Mouse (Mus musculus) bone marrow macrophage, adult 2 months (primary cell): Measurements from ENCODE around the gene Gm4737. TPM values are rescaled to one million over a fixed set of nuclear protein-coding genes. Genes with fewer than 3 reads are reported as not detected.
"Not testable (repeated sequence)": the region's sequence is repeated elsewhere in the genome, so short reads cannot be mapped to it uniquely, and the experiment has no call there.

Experiments
- H3K27ac ChIP-seq: 2 replicates; pipeline ENCODE4 v1.5.1; 2012; ENCODE audit warnings: low read depth, low read length; ENCODE audit not compliant: insufficient read depth
- H3K4me1 ChIP-seq: 2 replicates; pipeline ENCODE4 v1.6.1; 2012; ENCODE audit warnings: low read length; ENCODE audit not compliant: control insufficient read depth, insufficient read depth
- H3K4me3 ChIP-seq: 2 replicates; pipeline ENCODE4 v1.5.1; 2012; ENCODE audit warnings: mild to moderate bottlenecking, low read length, moderate library complexity; ENCODE audit not compliant: insufficient read depth
- CTCF ChIP-seq: IDR thresholded peaks from 2 replicates; pipeline ENCODE4 v1.5.1; 2012; ENCODE audit warnings: low read depth, mild to moderate bottlenecking, low read length, moderate library complexity
- POLR2A ChIP-seq: IDR thresholded peaks from 2 replicates; pipeline ENCODE4 v1.6.1; 2012; ENCODE audit warnings: mild to moderate bottlenecking, low read depth, low read length, borderline replicate concordance
- polyA plus RNA-seq: library from polyadenylated mRNA; stranded (reverse); fragments of >200 nt; gene quantifications from 2 replicates; pipeline ENCODE4 v1.2.4, GENCODE M21; 2012; ENCODE audit not compliant: missing spikeins, insufficient read depth, insufficient read length

Gene Gm4737
- polyA plus RNA-seq: 18.6 and 18.8 TPM in 2 replicates

- H3K27ac ChIP-seq, H3K4me1 ChIP-seq, H3K4me3 ChIP-seq: not testable (repeated sequence)
Measured at GRCm38 (mm10) chr16:46154832-46155231, at the start of gene Gm4737. Gm4737 (minus strand) TSS chr16:46155077.

DNA sequence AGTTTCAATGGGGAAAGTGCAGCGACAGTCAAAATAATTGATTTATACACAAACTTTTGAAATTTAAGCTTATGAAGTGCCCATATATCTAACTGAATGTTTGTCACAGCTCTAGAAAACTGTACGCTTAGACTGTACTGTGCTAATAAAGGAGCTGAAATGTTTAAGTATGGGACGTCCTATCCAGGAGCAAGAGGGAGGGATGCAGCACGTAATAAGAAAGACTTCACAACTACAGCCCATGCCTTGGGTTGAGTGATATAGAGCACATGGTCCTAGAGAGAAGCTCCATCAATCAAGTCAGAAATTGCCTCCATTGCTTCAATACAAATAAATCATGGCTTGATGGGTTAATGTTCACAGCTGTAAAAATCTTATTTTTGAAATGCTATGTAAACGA lies 40.9 kb upstream of the Gm4737 start:
- Histone ChIP-seq H3K4me3 (no peak overlapping the region), H3K27ac (no peak overlapping the region), H3K4me1 (no peaks in the 10 kb centered on the region)
- no peak for TF ChIP-seq POLR2A
- no peak for TF ChIP-seq CTCF

DNA sequence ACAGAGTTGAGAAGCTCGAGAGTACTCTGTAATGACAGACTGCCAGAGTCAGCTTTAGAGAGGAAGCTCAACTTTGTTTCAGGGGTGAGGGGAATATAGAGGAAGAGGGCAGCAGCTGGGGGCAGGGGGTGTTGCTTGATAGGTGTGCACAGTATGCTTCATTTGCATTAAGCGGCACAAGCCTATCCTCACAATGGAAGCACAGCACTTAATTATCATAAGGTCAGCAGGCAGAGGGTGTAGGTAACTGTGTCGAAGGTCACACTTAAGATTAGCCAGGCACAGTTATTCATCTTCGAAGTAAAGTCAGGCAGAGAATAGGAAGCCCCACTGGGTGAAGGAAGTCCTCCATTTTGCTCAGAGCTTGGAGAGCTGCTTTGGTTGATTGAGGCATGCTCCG lies 28.2 kb upstream of the Gm4737 start:
- TF ChIP-seq CTCF: no peak
- TF ChIP-seq POLR2A: no peak
- no peaks in the 10 kb centered on the region for H3K4me1 ChIP-seq
- H3K4me3 ChIP-seq: no peak overlapping the region
- no peak overlapping the region for H3K27ac ChIP-seq

- no peak for TF ChIP-seq POLR2A
- TF ChIP-seq CTCF: no peak
Measured at GRCm38 (mm10) chr16:46178121-46178801, 23.4 kb upstream of the Gm4737 start.

DNA sequence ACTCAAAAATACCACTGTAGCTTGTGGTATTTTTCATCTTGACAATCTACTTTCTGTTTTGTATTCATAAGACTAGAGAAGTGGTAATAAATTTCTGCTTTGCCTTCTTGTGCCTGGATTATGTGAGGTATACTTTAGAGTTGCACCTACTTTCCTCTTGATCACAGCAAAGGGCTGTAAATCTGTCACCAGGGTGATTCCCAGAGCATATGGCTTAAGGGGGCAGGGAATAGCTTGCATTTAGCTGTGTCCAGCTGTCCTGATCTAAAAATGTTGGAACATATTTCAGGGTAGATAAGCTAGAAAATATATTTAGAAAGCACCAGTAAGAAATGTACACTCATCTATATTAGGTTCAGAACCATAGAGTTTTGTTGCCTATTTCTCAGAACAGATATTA lies 18.2 kb upstream of the Gm4737 start:
- TF ChIP-seq POLR2A: no peak
- no peak for TF ChIP-seq CTCF
- Histone ChIP-seq H3K4me3 (no peak overlapping the region), H3K27ac (no peak overlapping the region), H3K4me1 (no peaks in the 10 kb centered on the region)

More at GRCm38 (mm10) chr16:46178121-46178801, 23.4 kb upstream of the Gm4737 start:
- no peak overlapping the region for H3K4me3 ChIP-seq
- H3K4me1 ChIP-seq: no peaks in the 10 kb centered on the region
- no peak overlapping the region for H3K27ac ChIP-seq

GRCm38 (mm10) chr16:46166971-46167370 lies 12.1 kb upstream of the Gm4737 start:
- TF ChIP-seq POLR2A (no peak), CTCF (no peak)
- no peaks in the 10 kb centered on the region for H3K4me1 ChIP-seq
- no peak overlapping the region for H3K27ac ChIP-seq
- H3K4me3 ChIP-seq: no peak overlapping the region

- TF ChIP-seq CTCF (no peak), POLR2A (no peak)
- Histone ChIP-seq H3K27ac (no peak overlapping the region), H3K4me1 (no peaks in the 10 kb centered on the region), H3K4me3 (no peak overlapping the region)
Measured at GRCm38 (mm10) chr16:46165305-46165704, 10.4 kb upstream of the Gm4737 start.

- H3K4me1 ChIP-seq: no peaks in the 10 kb centered on the region
- H3K4me3 ChIP-seq: no peak overlapping the region
- no peak for TF ChIP-seq CTCF
- TF ChIP-seq POLR2A: no peak
- no peak overlapping the region for H3K27ac ChIP-seq
Measured at GRCm38 (mm10) chr16:46151141-46151540, 3.7 kb downstream of the Gm4737 start.

DNA sequence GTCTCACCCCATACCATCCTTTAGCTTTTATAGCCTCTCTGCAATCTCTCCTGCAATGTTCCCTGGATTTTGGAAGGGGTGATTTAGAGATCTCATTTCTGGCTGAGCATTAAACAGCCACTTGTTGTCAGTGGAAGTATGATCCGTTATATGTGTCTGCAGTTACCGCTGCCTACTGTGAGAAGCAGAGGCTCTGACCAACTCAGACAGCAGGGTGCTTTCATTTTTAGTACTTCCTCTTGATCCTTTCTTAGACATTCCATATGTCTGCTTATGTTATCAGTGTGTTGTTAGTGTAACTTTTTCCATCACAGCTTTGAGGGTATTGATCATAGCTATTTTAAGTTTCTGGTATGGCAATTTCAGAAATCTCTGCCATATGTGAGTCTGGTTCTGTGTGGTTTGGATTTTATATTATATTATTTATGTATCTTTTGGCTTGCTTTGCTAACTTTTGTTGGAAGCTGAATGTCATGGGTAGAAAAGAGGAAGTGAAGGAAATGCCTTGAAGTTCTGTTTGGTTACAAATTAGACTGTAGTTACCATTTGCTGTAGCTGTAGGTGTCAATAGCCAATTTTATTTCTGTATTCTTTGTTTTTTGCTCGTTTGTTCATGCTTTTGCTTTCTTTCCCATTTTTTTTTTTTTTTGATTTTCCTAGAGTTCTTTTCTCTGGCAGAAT lies 6.1 kb downstream of the Gm4737 start:
- TF ChIP-seq POLR2A (no peak), CTCF (no peak)
- Histone ChIP-seq H3K4me3 (no peak overlapping the region), H3K27ac (no peak overlapping the region), H3K4me1 (no peaks in the 10 kb centered on the region)

GRCm38 (mm10) chr16:46146962-46147361 lies 7.9 kb downstream of the Gm4737 start:
- Histone ChIP-seq H3K27ac (no peak overlapping the region), H3K4me1 (no peaks in the 10 kb centered on the region), H3K4me3 (no peak overlapping the region)
- TF ChIP-seq POLR2A (no peak), CTCF (no peak)
